Mouse (Mus musculus): ENCODE data around the gene Wdr45.
"Not testable (repeated sequence)": the region's sequence is repeated elsewhere in the genome, so short reads cannot be mapped to it uniquely, and the experiment has no call there.

Gene Wdr45

DNA sequence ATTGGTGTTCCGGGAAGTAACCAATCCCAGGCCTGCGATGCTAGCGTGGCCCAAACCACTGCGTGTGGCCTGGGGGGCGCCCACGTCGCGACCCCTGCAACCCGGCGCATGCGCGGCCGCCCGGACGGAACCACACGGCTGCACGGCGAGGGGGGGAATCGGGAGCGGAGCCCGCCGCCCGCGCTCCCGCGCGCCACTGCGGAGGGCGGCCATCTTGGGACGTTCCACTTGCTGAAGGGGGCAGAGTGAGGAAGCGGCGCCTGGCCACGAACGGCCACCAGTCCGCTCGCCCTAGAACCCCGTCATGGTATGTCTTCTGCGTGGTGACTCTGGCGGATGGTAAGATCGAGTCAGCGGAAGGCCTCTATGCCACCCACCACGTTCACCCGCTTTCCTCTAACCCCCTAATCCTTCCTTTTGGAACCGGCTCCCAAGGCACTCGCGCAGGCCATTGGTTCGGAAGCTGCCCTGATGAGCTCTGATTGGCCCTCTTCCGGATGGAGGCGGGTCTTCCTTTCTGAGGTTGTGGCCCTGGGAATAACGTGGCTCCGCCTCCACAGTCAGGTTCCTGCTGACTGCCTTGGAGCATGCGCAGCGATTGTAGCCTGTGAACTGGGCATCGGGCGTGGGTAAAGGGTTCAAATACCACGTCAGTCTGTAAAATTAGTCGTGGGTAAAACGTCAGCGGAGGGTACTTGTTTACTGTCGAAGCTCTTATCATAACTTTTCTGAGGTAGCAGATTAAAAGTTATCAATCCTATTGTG, at the start of gene Wdr45:
Gene Wdr45, plus strand, starts transcription at position 199 of the 765 bp plus-strand sequence.
- peak; percentile 95 to 97 for DNase-seq

DNA sequence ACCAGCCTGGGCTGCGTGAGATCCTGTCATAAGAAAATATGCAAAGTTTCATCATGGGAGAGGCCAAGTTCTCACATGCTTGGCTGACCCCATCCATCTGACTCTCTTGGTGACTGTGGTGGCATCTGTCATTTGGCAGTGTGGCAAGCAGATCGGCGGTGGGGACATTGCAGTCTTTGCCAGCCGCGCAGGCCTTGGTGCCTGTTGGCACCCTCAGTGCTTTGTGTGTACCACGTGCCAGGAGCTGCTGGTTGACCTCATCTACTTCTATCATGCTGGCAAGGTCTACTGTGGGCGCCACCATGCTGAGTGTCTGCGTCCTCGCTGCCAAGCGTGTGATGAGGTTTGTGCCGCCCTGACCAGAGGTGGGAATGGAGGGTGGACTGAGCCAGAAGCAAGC, 49.3 kb upstream of the Wdr45 start:
- no peak for DNase-seq

- DNase-seq: no peak
These were observed 48.2 kb upstream of the Wdr45 start for GRCm38 (mm10) chrX:7665739-7666502.

DNA sequence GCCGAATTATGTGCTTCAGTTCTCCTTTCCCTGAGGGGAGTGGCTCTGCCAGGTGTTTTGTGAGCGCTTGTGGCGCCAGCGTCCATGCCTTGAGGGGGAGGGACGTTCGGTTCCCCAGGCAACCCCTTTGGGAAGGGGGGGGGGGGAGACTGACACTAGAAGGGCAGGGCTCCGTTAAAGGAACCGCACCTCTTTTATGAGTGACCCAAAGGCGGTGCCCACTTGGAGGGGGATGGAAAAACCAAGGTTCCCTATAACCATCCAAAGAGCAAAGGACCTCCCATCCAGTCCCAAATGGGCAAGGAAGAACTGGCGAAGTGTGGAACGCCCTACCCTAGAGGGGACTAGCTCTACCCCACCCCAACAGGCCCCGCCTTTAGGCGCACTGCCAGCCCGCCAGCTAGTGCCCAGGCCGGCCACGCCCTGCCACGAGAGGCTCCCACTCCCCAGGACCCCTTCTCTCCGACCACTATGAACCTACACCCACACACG, 43.7 kb upstream of the Wdr45 start:
- DNase-seq: peak; percentile 83 to 85

GRCm38 (mm10) chrX:7670921-7671623, 43.1 kb upstream of the Wdr45 start, which contains the start of gene Plp2:
Plp2 (minus strand) TSS chrX:7671390.
- peak; percentile 53 to 61 for DNase-seq

GRCm38 (mm10) chrX:7672739-7673138, 41.4 kb upstream of the Wdr45 start:
- DNase-seq: peak in 1 of 2 experiments; percentile 52

DNA sequence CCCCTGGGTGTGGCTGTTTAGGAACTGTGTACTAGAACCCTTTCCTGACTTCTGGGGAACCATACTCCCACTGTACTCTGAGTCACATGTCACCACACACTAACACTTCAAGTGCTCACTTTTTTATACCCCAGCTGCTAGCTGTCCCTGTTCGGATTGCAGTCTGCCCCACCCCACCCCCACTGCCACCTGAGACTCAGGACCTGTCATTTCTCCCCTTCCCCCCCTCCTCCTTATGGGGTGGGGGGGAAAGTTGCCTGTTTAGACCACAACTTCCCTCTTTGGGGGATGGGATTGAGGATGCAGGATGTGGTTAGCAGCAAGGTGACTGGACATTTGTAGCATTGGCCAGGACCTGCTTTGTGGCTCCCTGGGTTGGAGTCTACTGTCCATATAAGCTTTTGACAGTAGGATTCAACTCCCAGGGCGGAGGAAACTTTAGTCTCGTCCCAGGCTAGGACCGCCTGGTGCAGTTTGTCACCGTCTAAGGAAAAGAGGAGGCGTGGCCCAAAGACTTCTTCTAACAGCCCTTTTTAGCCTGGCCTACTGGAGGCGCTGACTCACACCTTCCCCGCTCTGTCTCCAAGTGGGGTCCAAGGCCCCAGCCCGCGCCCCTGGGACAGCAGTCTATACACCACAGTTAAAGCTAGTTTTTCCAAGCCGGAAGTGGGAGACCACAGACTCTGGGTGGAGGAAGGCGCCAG, 40.4 kb upstream of the Wdr45 start:
- DNase-seq: peak; percentile 31 to 51

DNA sequence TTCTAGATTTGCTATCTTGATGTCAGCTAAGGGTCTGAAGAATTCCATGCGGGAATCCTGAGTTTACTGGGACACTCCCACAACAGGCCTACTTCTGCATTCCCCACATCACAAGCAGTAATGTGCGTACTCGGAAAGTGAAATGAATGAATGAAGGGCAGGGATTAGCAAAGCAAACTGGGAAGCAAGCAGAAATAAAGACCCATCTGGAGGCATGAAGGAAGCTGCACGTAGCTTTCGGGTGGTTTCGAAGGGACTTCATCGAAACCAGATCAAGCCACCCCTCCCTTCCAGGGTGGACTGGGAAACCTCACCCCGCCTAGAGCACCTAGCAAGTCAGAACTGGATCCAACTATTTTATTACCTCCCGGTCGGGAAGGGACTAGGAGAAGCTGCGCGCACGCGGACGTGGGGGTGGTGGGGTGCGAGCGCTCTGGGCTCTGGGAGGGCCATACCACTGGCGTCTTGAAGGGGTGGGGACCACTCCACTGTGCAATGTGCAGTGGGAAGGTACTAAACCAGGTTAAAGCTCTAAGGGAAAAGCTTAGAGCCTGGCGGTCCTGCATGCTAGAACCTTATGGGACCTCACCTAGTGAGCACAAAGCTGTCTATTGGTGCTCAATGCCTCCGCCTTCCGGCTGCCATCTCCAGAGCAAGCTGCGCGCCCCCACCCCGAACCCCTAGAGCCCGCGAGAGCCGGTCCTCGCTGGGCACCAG, 39.7 kb upstream of the Wdr45 start:
- DNase-seq: no peak

DNA sequence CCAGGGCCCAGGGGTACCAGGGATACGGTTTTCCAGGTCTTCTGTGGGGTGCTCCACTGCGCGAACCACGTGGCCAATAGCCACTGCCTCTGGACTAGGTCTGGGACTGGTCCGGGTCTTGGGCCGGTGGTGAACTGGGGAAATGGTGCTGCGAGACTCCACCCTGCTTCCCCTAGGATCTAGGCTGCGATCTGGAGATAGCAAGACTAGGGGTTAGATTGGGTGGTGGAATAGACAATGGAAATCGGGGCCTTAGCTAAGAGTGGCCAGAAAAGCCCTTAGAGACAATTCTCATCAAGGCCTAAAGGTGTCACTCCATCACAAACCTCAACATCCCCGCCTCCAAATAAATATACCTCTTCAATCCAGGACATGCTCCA, 39.1 kb upstream of the Wdr45 start:
- no peak for DNase-seq

DNA sequence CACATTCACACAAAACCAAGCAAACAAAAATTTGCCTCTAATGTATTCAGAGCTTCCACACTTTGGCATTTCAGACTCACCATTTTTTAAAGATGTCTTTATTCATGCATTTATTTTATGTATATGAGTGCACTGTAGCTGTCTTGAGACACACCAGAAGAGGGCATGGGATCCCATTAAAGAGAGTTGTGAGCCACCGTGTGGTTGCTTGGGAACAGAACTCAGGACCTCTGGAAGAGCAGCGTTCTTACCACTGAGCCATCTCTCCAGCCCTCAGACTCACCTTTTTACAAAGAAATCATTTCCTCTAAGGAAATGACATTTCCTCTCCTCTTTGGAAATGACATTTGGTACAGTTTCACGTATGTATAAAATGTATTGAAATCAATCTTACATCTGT, 35.1 kb upstream of the Wdr45 start:
- no peak for DNase-seq

GRCm38 (mm10) chrX:7679405-7680056, 34.6 kb upstream of the Wdr45 start:
- DNase-seq: peak; percentile 91 to 94

GRCm38 (mm10) chrX:7680057-7680412, 34.1 kb upstream of the Wdr45 start:
- DNase-seq: no peak

DNA sequence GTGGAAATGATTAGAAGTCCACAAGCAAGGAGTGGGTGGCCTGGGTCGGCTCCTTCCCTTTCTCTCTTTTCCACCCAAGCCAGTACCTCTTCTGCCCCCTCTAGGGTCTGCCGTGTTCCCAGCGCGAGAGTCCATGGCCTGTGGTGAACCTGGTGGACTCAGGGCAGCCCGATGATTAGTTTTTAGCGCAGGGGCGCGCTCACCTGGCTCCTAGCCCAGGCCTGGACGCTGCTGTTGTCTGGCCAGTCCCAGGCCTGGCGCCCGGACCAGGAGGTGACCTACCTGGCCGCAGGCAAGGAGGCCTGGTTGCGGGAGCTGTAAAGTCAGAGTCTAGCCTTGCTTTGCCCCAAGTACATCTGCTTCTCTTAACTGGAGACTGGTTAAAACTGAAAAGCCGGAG, 33.3 kb upstream of the Wdr45 start, which contains the start of gene Magix:
Gene Magix, minus strand, starts transcription at position 388 of the 400 bp plus-strand sequence.
- no peak for DNase-seq

- no peak for DNase-seq
These were observed 25.8 kb upstream of the Wdr45 start for GRCm38 (mm10) chrX:7688321-7688720.

DNA sequence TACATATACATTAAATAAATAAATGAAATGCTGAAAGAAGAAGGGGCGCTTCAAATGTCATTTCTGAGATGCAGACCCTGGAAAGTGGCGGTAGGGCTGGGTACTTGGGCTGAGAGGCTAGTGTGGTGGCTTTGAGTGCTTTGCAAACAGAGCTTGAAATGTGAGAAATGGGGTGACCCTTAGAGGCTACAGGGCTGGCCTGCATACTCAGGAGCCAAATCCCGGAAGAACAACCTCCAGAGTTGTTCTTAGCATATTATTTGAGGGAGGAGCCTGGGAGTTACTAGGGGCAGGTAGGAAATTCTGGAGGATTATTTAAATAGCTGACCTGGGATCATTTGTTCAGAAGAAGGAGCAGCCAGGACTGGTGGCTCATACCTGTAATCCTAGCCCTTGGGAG, 23.6 kb upstream of the Wdr45 start:
- peak; percentile 26 to 63 for DNase-seq

- peak; percentile 27 to 55 for DNase-seq
These were observed 21.3 kb upstream of the Wdr45 start for GRCm38 (mm10) chrX:7692862-7693261.

DNA sequence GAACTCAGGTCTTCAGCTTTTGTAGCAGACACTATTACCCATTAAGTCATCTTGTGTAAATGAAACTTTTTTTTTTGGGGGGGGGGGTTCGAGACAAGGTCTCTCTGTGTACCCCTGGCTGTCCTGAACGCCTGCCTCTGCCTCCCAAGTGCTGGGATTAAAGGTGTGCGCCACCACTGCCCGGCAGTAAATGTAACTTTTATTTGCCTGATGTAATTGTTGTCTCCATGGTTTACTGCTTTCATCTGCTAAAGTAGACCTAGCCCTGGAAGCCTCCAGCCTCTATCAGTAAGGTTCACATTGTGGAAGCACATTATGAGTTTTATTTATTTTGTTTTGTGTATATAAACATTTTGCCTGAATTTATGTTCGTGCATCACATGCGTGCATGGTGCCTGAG, 17.6 kb upstream of the Wdr45 start:
- no peak for DNase-seq

DNA sequence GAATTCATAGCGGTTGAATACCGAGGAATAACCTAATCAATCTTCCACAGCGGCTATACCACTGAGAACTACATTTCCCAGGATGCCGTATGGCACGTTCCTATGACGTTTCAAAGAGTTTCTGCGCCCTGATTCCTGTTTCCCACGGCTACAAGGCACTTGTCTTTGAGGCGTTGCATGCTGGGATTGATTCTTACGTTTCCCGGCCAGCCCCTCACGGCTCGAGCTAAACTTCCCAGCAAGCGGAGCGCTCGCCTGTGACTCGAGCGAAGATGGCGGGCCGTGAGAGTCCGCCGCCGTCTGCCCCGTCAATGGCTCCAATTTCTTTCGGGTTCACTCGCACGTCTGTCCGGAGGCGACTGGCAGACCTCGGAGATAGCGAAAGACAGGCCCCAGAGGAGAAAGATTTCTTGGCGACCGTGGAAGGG, 17.2 kb upstream of the Wdr45 start, which contains the start of gene Gpkow:
Gene Gpkow, plus strand, starts transcription at position 178 of the 428 bp plus-strand sequence.
- peak; percentile 89 to 92 for DNase-seq

DNA sequence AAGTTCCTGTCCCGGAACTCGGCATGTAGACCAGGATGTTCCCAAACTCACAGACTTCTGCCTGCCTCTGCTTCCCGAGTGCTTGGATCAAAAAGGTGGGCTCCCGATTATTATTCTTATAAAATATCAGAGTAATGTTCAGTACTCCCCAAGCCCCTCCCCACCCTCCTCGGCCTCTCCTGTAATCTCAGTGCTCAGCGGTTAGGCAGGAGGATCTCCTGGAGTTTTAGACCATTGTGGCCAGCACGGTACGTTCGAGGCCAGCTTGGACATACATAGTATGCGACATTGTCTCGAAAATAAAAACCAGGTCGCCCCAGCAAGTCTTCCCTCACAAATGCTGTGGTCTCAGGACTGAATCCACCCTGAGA, 384 bp upstream of the Wdr45 start:
- DNase-seq: not testable (repeated sequence)

DNA sequence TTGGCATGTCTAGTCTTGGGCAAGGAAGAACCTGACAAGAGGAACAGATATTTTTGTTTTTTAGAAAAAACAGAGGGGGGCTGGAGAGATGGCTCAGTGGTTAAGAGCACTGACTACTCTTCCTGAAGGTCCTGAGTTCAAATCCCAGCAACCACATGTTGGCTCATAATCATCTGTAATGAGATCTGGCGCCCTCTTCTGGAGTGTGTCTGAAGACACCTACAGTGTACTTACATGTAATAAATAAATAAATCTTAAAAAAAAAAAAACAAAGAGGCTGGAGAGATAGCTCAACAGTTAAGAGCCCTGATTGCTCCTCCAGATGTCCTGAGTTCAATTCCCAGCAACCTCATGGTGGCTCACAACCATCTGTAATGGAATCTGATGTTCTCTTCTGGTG, 1.9 kb downstream of the Wdr45 start:
- DNase-seq: not testable (repeated sequence)
